Mouse (Mus musculus) kidney, adult 8-10 months (tissue): ENCODE results near the gene Fanci.

ENCODE experiments used
- DNase-seq, 2 experiments: peaks; one replicate each; pipeline ENCODE4 v3.0.0; 2022

The Fanci gene

DNA sequence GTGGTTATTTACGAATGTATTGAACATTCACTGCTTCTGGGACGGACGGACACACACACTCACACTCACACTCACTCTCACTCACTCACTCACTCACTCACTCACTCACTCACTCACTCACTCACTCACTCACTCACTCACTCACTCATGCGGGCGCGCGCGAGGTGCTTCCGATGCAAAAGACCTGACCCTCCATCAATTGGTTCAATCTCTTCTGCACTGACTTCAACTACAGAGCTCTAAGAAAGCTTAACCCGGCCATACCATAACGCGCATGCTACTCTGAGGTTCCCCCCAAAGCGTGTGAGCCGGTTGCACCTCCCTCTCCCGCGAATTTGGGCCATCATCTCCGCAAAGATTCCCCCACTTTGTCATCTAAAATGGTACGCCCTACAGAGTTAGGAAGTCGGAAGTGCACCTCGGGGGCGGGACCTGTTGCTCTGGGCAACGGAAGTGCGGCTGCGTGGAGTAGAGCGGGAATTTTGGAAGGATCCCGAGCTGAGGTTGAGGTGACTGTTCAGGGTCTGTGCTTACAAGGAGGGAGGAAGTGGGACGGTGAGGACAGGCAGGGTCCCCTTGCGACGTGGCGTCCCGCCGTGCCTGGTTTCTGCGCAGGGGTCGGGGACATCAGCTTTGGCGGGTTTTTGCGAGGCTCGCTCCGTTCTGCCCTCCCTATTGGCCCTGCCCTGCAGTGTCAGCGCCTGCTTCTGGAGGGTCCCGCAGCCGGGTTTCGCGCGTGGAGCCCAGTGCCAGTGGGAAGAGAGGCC is at the start of gene Fanci:
Fanci (plus strand) TSS at position 47 of the 767 bp plus-strand sequence.
- peak; percentile 92 to 94 for DNase-seq

DNA sequence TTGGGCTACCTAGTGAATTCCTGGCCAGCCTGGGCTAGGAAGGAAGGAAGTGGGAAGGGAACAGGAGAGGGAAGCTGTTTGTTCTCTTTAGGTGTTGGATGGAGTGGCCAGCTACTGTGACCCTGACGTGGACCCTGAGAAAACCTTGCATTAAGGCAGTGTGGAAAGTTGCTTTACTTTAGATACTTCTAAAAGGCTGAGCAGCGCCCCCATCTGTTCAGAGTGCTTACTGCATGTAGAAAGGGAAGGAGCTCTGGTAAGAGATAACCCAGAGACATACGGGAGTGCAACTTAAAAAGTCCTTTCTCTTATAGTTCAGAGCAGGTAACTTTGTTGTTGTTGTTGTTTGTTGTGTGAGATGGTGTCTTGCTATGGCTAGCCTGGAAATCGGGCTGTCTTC is 45.8 kb upstream of the Fanci start:
- DNase-seq, result peak; percentile 17 to 74

DNA sequence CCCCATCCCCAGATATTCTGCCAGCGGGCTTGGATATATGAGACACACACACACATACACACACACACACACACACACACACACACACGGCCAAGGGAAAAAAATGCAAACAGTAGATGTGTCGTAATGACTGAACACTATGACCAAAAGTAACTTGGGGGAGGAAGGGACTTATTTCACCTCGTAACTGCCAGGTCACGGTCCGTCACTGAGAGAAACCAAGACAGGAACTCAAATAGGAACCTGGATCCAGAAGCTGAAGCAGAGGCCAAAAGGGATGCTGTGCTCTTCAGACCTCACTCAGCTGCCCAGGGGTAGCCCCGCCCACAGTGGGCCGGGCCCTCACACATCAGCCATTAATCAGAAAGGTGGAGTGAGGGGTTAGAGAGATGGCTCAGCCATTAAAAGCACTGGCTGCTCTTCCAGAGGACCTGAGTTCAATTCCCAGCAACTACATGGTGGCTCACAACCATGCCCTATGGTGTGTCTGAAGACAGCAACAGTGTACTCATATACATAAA is 45.1 kb upstream of the Fanci start:
- no peak for DNase-seq

DNA sequence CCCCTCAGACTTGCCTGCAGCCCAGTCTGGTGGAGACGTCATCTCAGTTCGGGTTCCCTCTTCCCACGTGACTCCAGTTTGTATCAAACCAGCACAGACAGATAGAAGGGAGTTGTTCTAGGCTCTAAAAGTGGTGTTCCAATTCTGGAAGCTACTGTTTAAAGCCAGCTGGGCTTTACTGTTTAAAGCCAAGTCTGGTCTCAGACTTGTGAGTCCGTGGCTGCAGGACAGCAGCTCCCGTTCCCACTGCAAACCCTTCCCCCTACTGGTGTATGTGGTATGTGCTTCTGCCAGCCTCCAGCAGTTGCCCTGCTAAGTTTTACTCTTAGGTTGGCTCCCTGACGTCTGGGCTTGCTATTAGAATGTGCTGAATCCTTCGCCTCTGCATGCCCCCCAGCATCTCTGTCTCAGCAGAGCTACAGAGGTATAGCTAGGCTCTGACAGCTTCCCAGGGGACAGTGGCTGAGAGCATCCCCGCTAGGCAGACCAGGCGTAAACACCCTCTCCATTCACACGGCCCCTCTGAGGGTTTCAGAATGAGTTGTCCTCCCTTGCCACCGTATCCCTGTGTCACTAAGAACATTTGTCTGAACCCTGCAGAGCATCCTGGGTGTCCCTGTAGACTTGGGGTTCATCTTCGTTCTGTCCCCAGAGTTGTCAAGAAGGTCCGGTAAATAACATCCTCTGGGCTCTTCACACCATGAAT is 44.5 kb upstream of the Fanci start:
- no peak for DNase-seq

DNA sequence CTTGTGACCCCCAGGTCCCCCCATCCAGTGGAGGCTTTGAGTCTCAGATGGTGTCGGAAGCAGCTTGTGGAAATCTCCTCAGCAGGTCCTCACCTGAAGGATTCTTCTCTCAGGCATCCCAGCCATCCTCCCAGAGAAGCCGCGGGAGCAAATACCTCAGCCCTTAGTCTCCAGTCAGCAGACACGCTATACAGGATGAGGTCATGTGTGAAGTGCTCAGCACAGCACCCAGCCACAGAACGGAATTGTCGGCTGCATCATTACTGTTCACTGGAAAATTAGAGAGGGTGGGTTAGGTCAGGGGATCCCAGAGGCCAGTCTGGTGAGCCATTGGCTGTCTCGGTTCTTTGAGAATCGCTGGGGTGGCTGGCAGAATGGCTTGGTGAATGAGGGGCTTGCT is 42.9 kb upstream of the Fanci start:
- DNase-seq, result no peak

DNA sequence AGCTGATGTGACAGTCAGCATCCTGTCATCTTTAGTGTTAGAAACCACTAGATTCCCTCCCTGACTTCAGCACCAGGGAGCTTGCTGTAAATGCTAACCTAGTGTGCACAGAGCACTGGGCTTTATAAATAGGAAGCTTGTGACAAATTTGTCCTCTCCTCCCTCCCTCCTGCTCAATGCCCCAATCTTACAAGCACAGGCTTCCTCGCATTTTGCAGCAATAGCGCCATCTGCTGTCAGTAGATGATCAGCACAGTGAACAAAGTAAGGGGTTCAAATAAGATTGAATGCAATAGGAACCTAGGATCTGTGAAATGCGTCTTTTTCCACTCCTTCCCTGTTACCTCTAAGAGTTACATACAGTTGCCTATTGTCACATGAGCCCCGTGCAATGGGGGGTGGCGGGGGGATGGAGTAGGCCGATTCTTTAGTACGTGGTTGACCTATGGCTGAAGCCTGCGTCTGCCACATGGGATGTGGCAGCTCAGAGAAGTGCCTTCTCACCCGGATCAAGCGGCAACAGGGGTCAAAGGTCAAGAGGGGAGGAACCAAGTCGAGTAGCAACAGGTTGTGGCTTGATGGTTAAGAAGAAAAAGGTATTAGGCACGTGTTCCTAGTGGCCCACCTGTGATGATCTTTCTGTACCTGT is 41.9 kb upstream of the Fanci start:
- DNase-seq, result peak; percentile 52 to 76

DNA sequence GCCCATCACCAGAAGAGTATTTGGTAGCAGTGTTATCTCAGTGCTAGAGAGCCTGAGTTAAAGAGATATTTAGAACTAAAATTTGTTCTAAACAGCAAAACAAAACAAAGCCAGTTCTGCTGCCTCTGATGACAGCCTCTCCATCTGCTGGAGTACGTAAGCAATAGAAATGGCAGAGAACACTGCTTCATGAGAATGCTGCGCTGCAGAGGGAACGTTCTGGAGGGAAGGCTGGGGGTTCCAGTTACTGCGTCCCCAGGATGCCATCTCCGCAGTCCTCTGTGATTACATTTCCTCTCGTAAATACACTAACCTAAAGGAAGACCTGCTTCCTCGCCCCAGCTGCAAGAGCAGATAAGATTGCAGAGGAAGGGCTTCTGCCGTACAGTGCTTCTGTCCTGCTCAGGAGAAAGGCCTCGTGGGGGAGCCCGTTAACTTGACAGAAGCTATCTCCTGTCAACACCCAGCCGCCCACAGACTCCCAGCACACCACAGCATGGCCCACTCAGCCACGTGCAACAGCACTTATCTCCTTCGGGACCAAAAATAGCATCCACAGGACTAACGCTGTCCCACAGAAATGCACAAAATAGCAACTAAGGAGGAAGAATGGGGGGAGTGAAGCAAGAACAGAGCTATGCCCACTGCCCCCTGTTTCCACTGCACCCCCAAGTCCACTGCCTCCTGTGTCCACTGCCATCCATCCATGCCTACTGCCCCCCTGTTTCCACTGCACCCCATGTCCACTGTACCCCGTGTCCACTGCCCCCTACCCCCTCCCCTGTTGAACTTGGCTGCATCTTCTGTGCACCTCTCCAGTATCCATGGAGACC is 33.2 kb upstream of the Fanci start:
- DNase-seq, result no peak

DNA sequence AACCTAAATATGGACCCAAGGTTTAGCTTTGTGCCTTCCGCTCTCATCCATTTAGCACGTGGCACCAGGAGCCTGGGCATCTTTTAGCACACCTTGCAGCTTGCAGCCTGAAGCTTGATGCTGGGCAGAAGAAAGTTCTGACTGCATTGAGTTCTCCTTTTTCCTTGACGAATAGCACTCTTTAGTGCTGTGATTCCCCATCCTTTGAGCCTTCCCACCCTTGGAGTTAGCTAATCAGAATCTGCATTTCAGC is 32.6 kb upstream of the Fanci start:
- no peak for DNase-seq

DNA sequence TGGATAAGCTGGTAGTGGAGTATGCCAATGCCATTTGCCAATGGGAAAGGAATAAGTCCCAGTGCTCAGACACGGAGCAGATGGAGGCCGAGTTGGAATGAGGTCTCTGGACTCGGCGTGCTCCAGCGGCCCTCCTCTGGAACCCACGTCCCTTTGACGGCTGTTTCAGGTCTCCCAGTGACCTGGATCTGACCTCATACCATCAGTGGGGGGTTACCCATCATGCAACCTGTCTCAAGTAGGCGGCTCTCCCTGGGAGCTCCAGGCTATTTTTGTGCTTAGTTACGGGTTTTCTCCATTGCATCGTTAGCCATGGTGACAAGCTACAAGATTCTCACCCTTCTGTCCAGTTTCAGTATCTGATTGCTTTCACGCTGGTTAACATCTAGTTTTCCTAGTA is 31.7 kb upstream of the Fanci start:
- no peak for DNase-seq

DNA sequence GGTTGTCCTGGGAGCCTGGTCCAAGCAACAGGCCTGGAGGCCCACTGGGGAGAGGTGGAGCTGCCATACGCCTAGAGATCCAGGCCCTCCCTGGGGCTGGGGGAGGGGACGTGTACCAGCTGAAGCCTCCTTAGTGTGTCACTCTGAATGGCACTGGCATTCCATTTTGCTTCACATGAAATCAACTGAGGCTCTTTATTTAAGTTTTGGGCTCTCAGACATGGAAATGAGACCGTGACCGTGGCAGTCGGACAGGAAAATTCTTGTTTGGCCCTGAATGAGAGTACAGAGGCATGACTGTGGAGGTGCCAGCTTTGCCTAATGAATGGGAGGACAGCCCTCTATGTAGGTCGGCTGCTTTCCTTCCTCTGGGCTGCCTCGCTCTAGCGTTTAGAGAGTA is 29.5 kb upstream of the Fanci start:
- DNase-seq, result no peak

DNA sequence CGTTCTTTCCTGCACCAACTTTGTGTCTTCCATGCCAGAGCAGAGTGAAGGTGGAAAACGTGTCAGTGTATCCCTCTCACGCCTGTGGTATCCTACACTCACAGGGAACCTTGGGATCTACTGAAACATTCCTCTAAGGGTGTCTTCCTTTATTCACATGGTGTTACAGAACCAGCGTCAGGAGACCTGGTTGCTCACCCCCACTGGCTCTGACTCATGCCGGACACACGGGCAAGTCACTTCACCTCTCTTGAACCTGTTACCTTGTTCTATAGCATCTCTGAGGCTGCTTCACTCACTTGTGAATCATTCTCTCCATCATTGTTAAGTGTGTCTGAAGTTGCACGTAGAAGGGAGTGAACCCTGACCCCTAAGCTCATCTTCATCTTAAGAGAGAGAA is 28.9 kb upstream of the Fanci start:
- no peak for DNase-seq

DNA sequence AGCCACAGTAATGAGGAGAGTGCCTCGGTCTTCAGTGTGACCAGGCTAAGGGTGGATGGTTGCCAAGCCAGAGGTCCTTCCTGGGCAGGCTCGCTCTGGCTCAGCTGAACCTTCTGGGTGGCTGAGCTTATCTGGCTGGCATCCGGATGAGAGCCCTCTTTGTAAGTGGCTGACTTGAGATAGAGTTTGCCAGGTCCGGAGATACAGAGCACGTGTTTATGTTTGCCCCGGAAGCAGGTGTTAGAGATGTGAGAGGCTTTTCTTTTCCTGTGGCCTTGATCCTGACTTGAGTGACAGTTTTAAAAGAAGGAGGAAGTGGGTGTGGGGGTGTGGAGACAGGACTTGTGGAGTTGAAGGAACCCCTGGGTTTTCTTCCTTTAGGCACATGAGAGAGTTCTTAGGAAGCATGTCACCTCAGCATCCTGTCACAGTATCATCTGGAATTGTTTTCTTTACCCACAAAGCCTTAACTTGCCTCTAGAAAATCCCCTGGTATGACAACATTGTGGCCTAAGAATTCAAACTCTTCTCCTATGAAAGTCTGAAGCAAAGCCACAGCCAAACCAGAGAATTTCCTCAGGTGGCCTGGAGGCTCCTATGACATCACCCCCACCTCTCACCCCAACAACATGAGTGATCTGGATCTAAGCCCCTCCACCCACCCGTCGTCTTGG is 28.2 kb upstream of the Fanci start:
- peak; percentile 22 to 27 for DNase-seq

DNA sequence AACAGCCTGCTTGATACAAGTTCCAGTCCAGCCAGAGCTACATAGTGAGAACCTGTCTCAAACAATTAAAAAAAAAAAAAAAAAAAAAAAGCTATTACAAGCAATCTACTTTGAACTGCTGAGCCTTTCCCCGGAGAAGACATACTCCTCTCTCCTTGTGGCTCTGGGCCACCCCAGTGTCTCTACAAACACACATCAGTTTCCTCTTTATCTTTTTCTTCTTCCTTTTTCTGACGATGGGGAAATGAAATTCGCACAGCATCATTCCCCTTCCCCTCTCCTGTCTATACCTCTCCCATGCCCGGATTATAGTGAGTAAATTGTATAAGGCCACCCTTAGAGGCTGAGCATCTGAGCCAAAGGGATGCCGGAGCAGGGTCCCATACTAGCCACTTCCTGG is 23.1 kb upstream of the Fanci start:
- DNase-seq, result no peak

DNA sequence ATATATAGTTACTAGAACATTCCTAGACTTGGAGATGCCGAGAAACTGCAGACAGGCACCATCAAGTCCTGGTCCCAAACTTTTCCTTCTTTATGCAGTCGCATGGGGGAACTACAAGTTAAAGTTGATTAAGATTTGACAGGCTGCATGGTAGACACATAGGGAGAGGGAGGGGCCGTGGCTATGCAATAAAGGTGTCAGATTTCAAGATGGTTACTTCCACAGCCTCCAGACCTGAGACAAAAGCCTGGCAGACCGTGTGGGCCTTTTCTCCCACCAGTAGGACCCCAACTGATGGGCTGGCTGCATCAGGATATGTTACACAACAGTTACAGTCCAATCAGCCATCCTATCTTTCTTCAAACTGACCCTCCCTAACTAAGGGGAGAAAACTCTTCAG is 22.3 kb upstream of the Fanci start:
- DNase-seq, result no peak

DNA sequence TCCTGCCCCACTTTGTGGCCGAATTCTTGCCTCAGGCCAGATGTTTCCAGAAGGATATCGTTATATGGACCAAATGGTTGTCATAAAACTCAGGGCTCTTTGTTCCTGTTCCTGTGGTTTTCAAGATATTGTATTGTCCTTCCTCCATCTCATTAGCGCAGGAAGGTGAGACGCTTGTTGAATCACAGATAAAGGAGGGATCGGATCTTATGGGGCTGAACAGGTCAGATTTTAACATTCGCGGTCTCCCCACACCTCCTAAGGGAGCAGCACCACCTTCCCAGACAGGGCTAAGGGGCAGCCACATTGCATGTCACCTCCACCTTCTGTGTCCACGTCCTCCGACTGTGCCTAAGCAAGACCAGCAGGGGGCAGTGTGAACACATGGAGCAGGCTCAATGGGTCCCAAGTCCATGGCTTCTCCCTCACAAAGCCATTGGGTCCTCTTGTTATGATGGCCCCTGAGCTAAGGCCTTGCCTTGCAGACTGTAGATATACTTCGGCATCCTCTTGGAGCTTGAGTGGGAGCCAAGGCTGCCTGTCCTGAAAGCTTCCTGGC is 20.3 kb upstream of the Fanci start:
- DNase-seq, result peak; percentile 45 to 62

DNA sequence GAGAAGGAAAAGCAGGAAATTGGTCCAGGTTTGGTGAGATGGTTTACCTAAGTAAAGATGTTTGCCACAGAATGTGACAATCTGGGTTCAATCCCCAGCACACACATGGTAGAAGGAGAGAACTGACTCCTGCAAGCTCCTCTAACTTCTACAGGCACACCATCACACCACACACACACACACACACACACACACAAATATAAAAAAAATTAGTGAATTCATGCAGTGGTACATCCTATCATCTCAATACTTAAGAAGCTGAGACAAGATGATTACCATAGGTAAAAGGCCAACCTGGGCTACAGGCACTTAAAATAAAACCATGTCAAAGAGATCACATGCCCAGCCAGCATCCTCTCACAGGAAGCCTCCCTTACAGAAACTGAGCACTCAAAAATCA is 17.7 kb upstream of the Fanci start:
- DNase-seq, result no peak

DNA sequence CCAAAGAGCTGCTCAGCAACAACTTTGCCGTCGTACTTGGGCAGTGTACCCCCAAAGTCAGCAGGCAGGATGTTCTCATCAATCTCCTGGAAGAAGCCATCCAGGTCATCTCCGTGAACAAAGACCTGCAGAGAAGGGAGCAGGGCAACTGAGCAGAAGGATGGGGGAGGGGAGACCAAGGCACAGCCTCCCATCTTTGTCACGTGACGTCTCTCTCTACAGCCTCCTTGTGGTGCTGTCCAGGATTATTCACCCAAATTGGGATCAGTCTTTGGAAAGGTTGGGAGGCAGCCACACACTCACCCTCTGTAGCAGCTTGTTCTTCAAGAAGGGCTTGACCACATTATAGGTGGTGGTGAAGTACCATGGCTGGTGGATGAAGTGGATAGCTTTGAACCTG is 16.1 kb upstream of the Fanci start:
- DNase-seq, result no peak

DNA sequence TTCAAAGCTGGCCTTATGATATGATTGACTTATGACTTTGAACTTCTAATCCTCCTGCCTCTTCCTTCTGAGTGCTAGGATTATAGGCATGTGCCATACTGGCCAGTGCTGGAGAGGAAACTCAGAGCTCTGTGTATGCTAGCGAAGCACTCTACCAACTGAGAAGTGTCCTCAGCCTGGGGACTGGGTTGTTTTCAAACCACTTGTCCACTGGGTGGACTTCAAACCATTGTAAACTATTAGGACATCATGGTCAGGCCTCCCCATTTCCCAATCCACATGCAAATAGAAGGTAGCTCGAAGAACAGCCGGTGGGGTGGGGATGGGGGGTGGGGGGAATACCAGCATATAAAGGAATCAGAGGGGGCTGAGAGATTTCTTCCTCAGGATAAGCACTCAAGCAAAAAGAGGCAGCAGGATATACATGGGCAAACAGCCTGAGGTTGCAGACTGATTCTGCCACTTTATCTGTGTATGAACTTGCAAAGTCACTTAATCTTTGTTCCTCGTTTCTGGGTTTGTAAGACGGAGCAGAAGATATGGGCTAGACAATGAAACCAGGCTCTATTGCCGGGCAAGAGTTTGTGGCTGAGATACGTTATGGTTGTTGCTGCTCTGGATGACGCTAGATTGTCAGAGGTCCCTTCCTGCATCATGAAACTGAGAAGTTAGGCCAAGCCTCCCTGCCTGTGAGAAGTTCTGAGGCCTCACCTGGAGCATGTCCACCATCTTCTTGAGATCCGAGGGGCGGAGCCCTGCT is 15.0 kb upstream of the Fanci start:
- no peak for DNase-seq

DNA sequence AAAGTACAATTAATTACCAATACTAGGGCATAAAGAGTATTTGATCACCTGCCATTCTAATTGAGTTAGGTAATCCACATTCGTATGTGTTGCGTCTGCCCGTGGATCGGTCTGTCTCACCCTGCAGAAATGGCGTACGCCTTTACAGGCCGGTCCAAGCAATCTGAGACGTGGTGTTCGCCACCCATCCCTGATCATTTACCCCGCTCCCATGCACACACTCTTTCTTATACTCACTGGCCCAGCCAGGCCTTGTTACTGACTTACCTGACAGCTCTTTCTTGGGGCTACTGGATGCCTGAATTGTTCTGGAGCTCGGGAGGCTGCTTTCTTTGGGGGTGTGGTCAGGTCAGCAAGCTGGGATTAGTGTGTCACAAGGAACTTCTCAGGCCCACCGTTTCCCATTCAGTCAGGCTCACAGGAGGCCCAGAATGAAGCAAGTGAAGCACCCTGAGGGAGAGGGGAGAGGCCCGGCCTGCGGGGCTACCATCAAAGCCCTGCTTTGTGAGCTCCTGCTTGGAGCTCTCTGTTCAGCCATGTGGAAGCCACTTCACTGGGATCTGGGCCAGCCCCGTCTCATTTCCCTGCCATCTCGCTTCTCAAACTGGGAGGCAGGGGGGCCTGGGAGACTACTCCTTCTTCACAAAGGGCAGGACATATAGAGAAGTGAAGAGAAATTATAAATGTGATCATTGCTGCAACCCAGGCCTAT is 5.2 kb upstream of the Fanci start, which contains the start of gene Rlbp1:
Rlbp1 (minus strand) TSS at position 627 of the 712 bp plus-strand sequence.
- DNase-seq, result no peak

DNA sequence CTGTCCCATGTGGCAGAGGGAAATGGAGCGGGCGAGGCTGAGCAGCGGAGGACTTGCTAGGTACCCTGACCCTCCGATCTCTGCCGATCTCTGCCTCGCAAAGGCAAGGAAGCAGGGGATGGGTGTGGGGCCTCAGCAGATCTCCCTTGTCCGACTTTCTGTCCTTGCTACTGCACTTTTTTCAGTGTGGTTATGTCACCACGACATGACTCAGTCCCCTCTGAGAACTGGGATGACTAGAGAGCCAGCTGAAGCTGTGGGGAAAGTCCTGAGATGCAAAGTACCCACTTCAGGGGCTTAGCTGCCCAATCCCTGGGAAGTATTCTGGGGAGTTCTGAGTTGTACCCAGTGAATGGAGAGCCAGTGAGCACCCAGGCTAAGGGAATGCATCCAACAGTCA is 4.6 kb upstream of the Fanci start:
- DNase-seq, result no peak

DNA sequence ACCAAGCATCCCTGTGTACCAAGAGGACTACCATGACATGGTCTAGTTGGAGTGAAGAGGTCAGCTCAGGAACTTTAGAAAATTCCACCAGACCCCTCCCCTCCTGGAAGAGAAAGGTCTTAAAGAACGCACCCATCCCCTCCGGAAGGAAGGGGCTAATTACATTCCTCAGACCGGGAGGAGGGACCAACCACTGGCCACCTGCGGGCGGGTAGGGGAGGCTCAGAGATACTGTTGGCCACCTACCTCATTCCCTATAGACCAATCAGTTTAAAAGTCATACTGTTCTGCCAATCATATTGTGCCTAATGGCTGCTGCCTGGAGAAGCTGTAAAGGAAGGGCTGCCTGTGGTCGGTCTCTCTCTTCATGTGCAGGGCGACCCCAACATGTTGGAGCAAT is 3.7 kb upstream of the Fanci start:
- no peak for DNase-seq
